Mouse (Mus musculus): ENCODE results near the gene Cyfip2. TPM values are rescaled to one million over a fixed set of nuclear protein-coding genes. Genes with fewer than 3 reads are reported as not detected.

Cyfip2 gene
- polyA plus RNA-seq, 1 experiment from 2014 or later = 59.1 TPM

DNA sequence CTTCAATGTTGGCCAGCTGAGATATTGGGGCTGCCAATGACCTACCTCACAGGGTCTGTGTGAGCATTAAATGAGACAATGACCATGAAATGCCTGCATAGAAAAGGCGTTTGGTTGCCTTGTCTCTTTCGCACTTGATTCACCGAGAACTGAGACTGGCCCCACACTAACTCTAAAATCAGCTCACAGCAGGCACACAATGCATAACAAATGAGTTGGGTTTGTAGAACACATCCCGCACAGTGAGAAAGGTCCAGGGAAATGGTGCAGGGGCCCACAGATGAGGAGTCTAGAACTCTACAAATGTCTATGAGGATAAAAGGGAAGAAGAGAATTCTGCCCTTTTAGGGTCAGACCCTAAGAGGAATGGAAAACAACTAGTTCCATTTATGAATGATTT, 23.6 kb downstream of the Cyfip2 start:
- Histone ChIP-seq H3K27ac (replicated peaks) (no peak overlapping the region), H3K9ac (replicated peaks) (no peak overlapping the region), H3K4me2 (replicated peaks) (no peak overlapping the region), H3K4me3 (no peak overlapping the region), H3K4me1 (peaks cover 8% of the 10 kb centered on the region; the same call in 1 of the 2 replicates), H3K9me3 (no peaks in the 10 kb centered on the region), H3K36me3 (peaks cover 33% of the 10 kb centered on the region), H3K27me3 (no peaks in the 10 kb centered on the region)
- WGBS = 52% methylated on average over 4 of the region's 4 CpGs
- ATAC-seq (ENCODE audit: low FRiP score, low read depth) = no peak

- peaks cover 41% of the 10 kb centered on the region for H3K36me3 ChIP-seq
- no peak overlapping the region for H3K4me3 ChIP-seq
- H3K9ac ChIP-seq (replicated peaks) = no peak overlapping the region
- ATAC-seq (ENCODE audit: low FRiP score, low read depth) = no peak
- no peaks in the 10 kb centered on the region for H3K27me3 ChIP-seq
- H3K27ac ChIP-seq (replicated peaks) = no peak overlapping the region
- H3K4me1 ChIP-seq = peaks cover 8% of the 10 kb centered on the region; the same call in 1 of the 2 replicates
- no peak overlapping the region for H3K4me2 ChIP-seq (replicated peaks)
- H3K9me3 ChIP-seq = no peaks in the 10 kb centered on the region
- WGBS = 72% methylated on average over 5 of the region's 5 CpGs
Measured at GRCm38 (mm10) chr11:46288091-46288490, 24.6 kb downstream of the Cyfip2 start.

GRCm38 (mm10) chr11:46286803-46287202, 25.9 kb downstream of the Cyfip2 start:
- Histone ChIP-seq H3K4me1 (peaks cover 8% of the 10 kb centered on the region; the same call in 1 of the 2 replicates), H3K9me3 (no peaks in the 10 kb centered on the region), H3K36me3 (peaks cover 54% of the 10 kb centered on the region), H3K4me2 (replicated peaks) (no peak overlapping the region), H3K27me3 (no peaks in the 10 kb centered on the region), H3K4me3 (no peak overlapping the region), H3K9ac (replicated peaks) (no peak overlapping the region), H3K27ac (replicated peaks) (no peak overlapping the region)
- no peak for ATAC-seq (ENCODE audit: low FRiP score, low read depth)
- whole genome bisulfite sequencing = 58% methylated on average over 6 of the region's 6 CpGs

- Histone ChIP-seq H3K9me3 (no peaks in the 10 kb centered on the region), H3K27me3 (no peaks in the 10 kb centered on the region), H3K9ac (replicated peaks) (no peak overlapping the region), H3K4me1 (no peaks in the 10 kb centered on the region), H3K4me2 (replicated peaks) (no peak overlapping the region), H3K27ac (replicated peaks) (no peak overlapping the region), H3K4me3 (no peak overlapping the region), H3K36me3 (peaks cover 66% of the 10 kb centered on the region)
- 94% methylated on average over 6 of the region's 6 CpGs for WGBS
- ATAC-seq (ENCODE audit: low FRiP score, low read depth) = no peak
Measured at GRCm38 (mm10) chr11:46283800-46284199, 28.9 kb downstream of the Cyfip2 start.

DNA sequence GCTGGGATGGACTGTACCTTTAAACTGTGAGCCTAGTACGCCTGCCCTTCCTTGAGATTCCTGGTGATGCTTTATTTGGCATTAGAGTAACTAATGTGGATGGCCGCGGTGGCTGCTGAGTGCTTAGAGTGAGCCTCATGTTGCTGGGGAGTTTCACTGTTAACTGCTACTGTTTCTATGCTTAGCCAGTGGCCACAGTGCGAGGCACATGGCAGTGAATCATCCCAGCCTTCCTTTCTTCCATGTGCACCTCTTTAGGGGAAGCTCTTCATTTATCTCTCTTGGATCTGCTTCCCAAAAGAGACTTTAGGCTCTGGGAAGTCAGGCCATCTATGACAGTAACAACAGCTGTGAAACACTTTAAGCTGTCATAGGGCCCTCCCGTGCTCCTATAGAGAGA, 30.0 kb downstream of the Cyfip2 start:
- H3K4me1 ChIP-seq = no peaks in the 10 kb centered on the region
- no peak for ATAC-seq (ENCODE audit: low FRiP score, low read depth)
- H3K9me3 ChIP-seq = no peaks in the 10 kb centered on the region
- peaks cover 66% of the 10 kb centered on the region for H3K36me3 ChIP-seq
- no peak overlapping the region for H3K4me3 ChIP-seq
- no peak overlapping the region for H3K9ac ChIP-seq (replicated peaks)
- H3K4me2 ChIP-seq (replicated peaks) = no peak overlapping the region
- WGBS = 94% methylated on average over 5 of the region's 5 CpGs
- no peaks in the 10 kb centered on the region for H3K27me3 ChIP-seq
- no peak overlapping the region for H3K27ac ChIP-seq (replicated peaks)

DNA sequence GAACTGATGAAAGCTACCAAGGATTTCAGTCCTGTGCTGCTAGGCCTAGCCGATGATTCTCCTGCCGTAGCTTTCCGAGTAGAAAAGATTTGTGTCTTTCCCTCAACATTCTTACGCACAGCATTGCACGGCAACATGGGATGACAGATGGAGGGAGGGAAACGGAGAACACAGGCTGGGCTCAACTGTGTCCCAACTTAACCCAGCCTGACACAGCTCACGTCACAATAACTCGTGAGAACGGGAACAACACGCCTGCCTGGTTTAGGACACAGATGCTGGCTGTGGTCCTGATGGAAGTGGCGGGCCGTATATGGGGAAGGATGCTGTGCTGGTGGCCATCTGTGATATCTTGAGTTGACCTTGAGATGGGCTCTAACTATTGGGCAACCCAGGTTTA, 34.0 kb downstream of the Cyfip2 start:
- H3K9ac ChIP-seq (replicated peaks) = no peak overlapping the region
- H3K9me3 ChIP-seq = no peaks in the 10 kb centered on the region
- peaks cover 76% of the 10 kb centered on the region for H3K36me3 ChIP-seq
- no peaks in the 10 kb centered on the region for H3K27me3 ChIP-seq
- no peak for ATAC-seq (ENCODE audit: low FRiP score, low read depth)
- H3K4me1 ChIP-seq = no peaks in the 10 kb centered on the region; the same call in 1 of the 2 replicates
- no peak overlapping the region for H3K4me3 ChIP-seq
- H3K27ac ChIP-seq (replicated peaks) = no peak overlapping the region
- WGBS = 88% methylated on average over 12 of the region's 12 CpGs
- no peak overlapping the region for H3K4me2 ChIP-seq (replicated peaks)

GRCm38 (mm10) chr11:46278140-46278539, 34.5 kb downstream of the Cyfip2 start:
- Histone ChIP-seq H3K36me3 (peaks cover 75% of the 10 kb centered on the region), H3K4me3 (no peak overlapping the region), H3K27me3 (no peaks in the 10 kb centered on the region), H3K4me1 (no peaks in the 10 kb centered on the region; the same call in 1 of the 2 replicates), H3K9ac (replicated peaks) (no peak overlapping the region), H3K27ac (replicated peaks) (no peak overlapping the region), H3K9me3 (no peaks in the 10 kb centered on the region), H3K4me2 (replicated peaks) (no peak overlapping the region)
- WGBS = 63% methylated on average over 5 of the region's 5 CpGs
- ATAC-seq (ENCODE audit: low FRiP score, low read depth) = no peak

GRCm38 (mm10) chr11:46276778-46277177, 35.9 kb downstream of the Cyfip2 start:
- H3K4me3 ChIP-seq = no peak overlapping the region
- no peak for ATAC-seq (ENCODE audit: low FRiP score, low read depth)
- no peak overlapping the region for H3K4me2 ChIP-seq (replicated peaks)
- H3K36me3 ChIP-seq = peaks cover 75% of the 10 kb centered on the region
- H3K9ac ChIP-seq (replicated peaks) = no peak overlapping the region
- no peak overlapping the region for H3K27ac ChIP-seq (replicated peaks)
- no peaks in the 10 kb centered on the region for H3K9me3 ChIP-seq
- WGBS = 48% methylated on average over 5 of the region's 5 CpGs
- H3K27me3 ChIP-seq = no peaks in the 10 kb centered on the region
- no peaks in the 10 kb centered on the region; the same call in 1 of the 2 replicates for H3K4me1 ChIP-seq

DNA sequence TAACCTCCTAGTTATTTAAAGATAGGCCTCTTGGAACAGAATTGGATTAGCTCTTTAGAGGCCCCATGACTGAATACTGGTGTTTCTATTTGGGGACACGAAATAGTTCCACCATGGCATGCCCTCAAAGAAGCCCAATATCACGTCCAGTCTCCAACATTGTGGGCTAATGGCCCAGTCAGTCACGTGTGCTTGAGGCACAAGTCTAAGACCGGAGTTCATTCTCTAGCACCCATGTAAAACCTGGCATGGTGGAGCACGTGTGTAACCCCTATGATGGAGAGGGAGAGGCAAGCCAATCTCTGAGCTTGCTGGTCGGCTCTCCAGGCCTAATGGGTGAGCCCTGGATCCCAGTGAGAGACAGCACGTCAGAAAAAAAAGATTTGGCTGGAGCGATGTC, 36.5 kb downstream of the Cyfip2 start:
- no peak for ATAC-seq (ENCODE audit: low FRiP score, low read depth)
- H3K36me3 ChIP-seq = peaks cover 70% of the 10 kb centered on the region
- no peak overlapping the region for H3K27ac ChIP-seq (replicated peaks)
- no peak overlapping the region for H3K9ac ChIP-seq (replicated peaks)
- H3K4me1 ChIP-seq = no peaks in the 10 kb centered on the region; the same call in 1 of the 2 replicates
- H3K4me3 ChIP-seq = no peak overlapping the region
- WGBS = 92% methylated on average over 8 of the region's 8 CpGs
- H3K4me2 ChIP-seq (replicated peaks) = no peak overlapping the region
- H3K27me3 ChIP-seq = no peaks in the 10 kb centered on the region
- no peaks in the 10 kb centered on the region for H3K9me3 ChIP-seq

DNA sequence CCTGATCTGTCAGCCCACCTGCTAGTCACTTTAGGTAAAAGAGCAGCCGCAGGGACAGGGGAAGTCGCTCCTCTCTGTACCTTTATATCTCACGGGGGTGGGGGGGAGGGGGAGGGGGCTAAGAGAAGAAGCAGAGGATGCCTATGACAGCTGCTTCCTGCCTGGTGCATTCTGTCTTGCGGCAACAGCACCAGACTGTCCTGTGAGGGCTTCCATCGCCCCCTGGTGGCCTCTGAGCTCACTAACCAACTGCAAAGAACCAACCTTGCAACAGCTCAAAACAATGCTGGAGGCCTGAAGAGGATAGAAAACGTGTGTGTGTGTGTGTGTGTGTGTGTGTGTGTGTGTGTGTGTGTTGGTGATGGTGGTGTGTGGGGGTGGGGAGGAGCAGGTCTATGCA, 37.4 kb downstream of the Cyfip2 start:
- Histone ChIP-seq H3K9ac (replicated peaks) (no peak overlapping the region), H3K4me1 (no peaks in the 10 kb centered on the region; the same call in 1 of the 2 replicates), H3K36me3 (peaks cover 71% of the 10 kb centered on the region), H3K4me2 (replicated peaks) (no peak overlapping the region), H3K9me3 (no peaks in the 10 kb centered on the region), H3K27ac (replicated peaks) (no peak overlapping the region), H3K4me3 (no peak overlapping the region), H3K27me3 (no peaks in the 10 kb centered on the region)
- WGBS = 12% methylated on average over 6 of the region's 6 CpGs
- ATAC-seq (ENCODE audit: low FRiP score, low read depth) = peak; percentile 59

GRCm38 (mm10) chr11:46273969-46274368, 38.7 kb downstream of the Cyfip2 start:
- ATAC-seq (ENCODE audit: low FRiP score, low read depth) = no peak
- Histone ChIP-seq H3K4me3 (no peak overlapping the region), H3K9me3 (no peaks in the 10 kb centered on the region), H3K27me3 (no peaks in the 10 kb centered on the region), H3K36me3 (peaks cover 69% of the 10 kb centered on the region), H3K4me1 (no peaks in the 10 kb centered on the region; the same call in 1 of the 2 replicates), H3K9ac (replicated peaks) (no peak overlapping the region), H3K27ac (replicated peaks) (no peak overlapping the region), H3K4me2 (replicated peaks) (no peak overlapping the region)
- WGBS = 95% methylated on average over 3 of the region's 3 CpGs

GRCm38 (mm10) chr11:46272058-46272681, 40.5 kb downstream of the Cyfip2 start:
- peaks cover 67% of the 10 kb centered on the region for H3K36me3 ChIP-seq

GRCm38 (mm10) chr11:46269893-46270292, 42.8 kb downstream of the Cyfip2 start:
- no peaks in the 10 kb centered on the region for H3K27me3 ChIP-seq

More at GRCm38 (mm10) chr11:46272058-46272681, 40.5 kb downstream of the Cyfip2 start:
- ATAC-seq (ENCODE audit: low FRiP score, low read depth) = no peak
- H3K9ac ChIP-seq (replicated peaks) = no peak overlapping the region
- no peak overlapping the region for H3K4me3 ChIP-seq
- H3K9me3 ChIP-seq = no peaks in the 10 kb centered on the region
- 70% methylated on average over 8 of the region's 8 CpGs for WGBS
- H3K4me2 ChIP-seq (replicated peaks) = no peak overlapping the region
- H3K4me1 ChIP-seq = no peaks in the 10 kb centered on the region; the same call in 1 of the 2 replicates
- no peak overlapping the region for H3K27ac ChIP-seq (replicated peaks)
- no peaks in the 10 kb centered on the region for H3K27me3 ChIP-seq

More at GRCm38 (mm10) chr11:46269893-46270292, 42.8 kb downstream of the Cyfip2 start:
- Histone ChIP-seq H3K4me2 (replicated peaks) (no peak overlapping the region), H3K9ac (replicated peaks) (no peak overlapping the region), H3K36me3 (peaks cover 79% of the 10 kb centered on the region), H3K4me1 (no peaks in the 10 kb centered on the region), H3K9me3 (no peaks in the 10 kb centered on the region), H3K27ac (replicated peaks) (no peak overlapping the region), H3K4me3 (no peak overlapping the region)
- 81% methylated on average over 3 of the region's 3 CpGs for WGBS
- ATAC-seq (ENCODE audit: low FRiP score, low read depth) = no peak
